Mouse (Mus musculus): ENCODE measurements around the gene Shoc2.
"Not testable (repeated sequence)": the region's sequence is repeated elsewhere in the genome, so short reads cannot be mapped to it uniquely, and the experiment has no call there.

The Shoc2 gene

GRCm38 (mm10) chr19:53934046-53934445, 10.1 kb upstream of the Shoc2 start:
- no peak for DNase-seq

- DNase-seq = no peak
Measured at GRCm38 (mm10) chr19:53939467-53939866, 4.6 kb upstream of the Shoc2 start.

- DNase-seq = no peak
Measured at GRCm38 (mm10) chr19:53941139-53941538, 3.0 kb upstream of the Shoc2 start.

- DNase-seq = no peak
Measured at GRCm38 (mm10) chr19:53942342-53942741, 1.8 kb upstream of the Shoc2 start.

- no peak for DNase-seq
Measured at GRCm38 (mm10) chr19:53944786-53945169, 672 bp downstream of the Shoc2 start.

GRCm38 (mm10) chr19:53945171-53946042, 1.3 kb downstream of the Shoc2 start:
- peak; percentile 40 for DNase-seq

GRCm38 (mm10) chr19:53957513-53957912, 13.4 kb downstream of the Shoc2 start:
- DNase-seq = no peak

GRCm38 (mm10) chr19:53962511-53962910, 18.4 kb downstream of the Shoc2 start:
- DNase-seq = no peak

GRCm38 (mm10) chr19:53964347-53964746, 20.2 kb downstream of the Shoc2 start:
- not testable (repeated sequence) for DNase-seq

- DNase-seq = no peak
Measured at GRCm38 (mm10) chr19:53964910-53965633, 21.0 kb downstream of the Shoc2 start.

- no peak for DNase-seq
Measured at GRCm38 (mm10) chr19:53969226-53969625, 25.1 kb downstream of the Shoc2 start.

- no peak for DNase-seq
Measured at GRCm38 (mm10) chr19:53971938-53972337, 27.8 kb downstream of the Shoc2 start.

- DNase-seq = no peak
Measured at GRCm38 (mm10) chr19:53973656-53974055, 29.6 kb downstream of the Shoc2 start.

GRCm38 (mm10) chr19:53982041-53982440, 37.9 kb downstream of the Shoc2 start:
- no peak for DNase-seq

- DNase-seq = no peak
Measured at GRCm38 (mm10) chr19:53983336-53983735, 39.2 kb downstream of the Shoc2 start.

- no peak for DNase-seq
Measured at GRCm38 (mm10) chr19:53984628-53985027, 40.5 kb downstream of the Shoc2 start.

- DNase-seq = no peak
Measured at GRCm38 (mm10) chr19:53990538-53990937, 46.4 kb downstream of the Shoc2 start.

- no peak for DNase-seq
Measured at GRCm38 (mm10) chr19:53993860-53994259, 49.8 kb downstream of the Shoc2 start.

- no peak for DNase-seq
Measured at GRCm38 (mm10) chr19:53994276-53994675, 50.2 kb downstream of the Shoc2 start.

- no peak for DNase-seq
Measured at GRCm38 (mm10) chr19:54010973-54011372, 66.9 kb downstream of the Shoc2 start.

GRCm38 (mm10) chr19:54014999-54015398, 70.9 kb downstream of the Shoc2 start:
- no peak for DNase-seq

GRCm38 (mm10) chr19:54015503-54015902, 71.4 kb downstream of the Shoc2 start:
- DNase-seq = no peak

GRCm38 (mm10) chr19:54035100-54035499, 91.0 kb downstream of the Shoc2 start:
- no peak for DNase-seq

- DNase-seq = no peak
Measured at GRCm38 (mm10) chr19:54039441-54039840, 95.3 kb downstream of the Shoc2 start.
